Mouse (Mus musculus): ENCODE measurements around the gene Pkd1l3.
A peak's percentile ranks its signal among the peaks of the same experiment; 100 is the strongest.

Gene Pkd1l3

DNA sequence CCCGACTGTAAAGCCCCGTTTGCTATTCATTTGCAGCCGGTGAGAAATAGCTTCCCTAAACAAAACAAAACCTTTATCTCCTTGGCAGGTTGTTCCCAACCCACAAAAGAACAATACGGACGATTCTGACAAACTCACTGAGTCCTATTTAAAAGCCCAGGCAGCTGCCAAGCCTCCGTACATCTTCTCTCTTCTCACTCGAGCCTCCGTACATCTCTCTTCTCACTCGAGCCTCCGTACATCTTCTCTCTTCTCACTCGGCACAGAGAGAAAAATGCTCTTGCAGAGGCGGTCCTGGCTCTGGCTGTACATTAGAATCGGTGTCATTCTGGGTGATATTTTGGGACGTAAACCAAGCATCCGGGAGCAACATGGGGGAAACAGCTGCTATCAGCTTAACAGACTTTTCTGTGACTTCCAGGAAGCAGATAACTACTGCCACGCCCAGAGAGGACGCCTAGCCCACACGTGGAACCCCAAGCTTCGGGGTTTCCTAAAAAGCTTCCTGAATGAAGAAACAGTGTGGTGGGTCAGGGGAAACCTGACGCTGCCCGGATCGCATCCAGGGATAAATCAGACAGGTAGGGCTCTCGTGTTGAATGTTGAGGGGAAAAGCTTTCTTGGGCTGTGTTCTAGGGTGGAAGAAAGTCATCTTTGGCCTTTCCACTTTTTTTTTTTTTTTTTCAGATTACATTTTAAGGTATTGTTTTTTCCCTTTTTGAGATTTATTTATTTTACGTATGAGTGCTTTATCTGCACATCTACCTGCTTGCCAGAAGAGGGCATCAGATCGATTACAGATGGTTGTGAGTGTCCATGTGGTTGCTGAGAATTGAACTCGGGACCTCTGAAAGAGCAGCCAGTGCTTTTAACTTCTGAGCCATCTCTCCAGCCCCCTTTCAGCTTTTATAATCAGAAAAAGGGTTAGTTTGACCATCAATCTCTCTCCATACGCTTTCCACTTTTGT lies at the start of gene Pkd1l3:
Pkd1l3 (plus strand) TSS at position 275 of the 968 bp plus-strand sequence.
- peak; percentile 13 for DNase-seq

DNA sequence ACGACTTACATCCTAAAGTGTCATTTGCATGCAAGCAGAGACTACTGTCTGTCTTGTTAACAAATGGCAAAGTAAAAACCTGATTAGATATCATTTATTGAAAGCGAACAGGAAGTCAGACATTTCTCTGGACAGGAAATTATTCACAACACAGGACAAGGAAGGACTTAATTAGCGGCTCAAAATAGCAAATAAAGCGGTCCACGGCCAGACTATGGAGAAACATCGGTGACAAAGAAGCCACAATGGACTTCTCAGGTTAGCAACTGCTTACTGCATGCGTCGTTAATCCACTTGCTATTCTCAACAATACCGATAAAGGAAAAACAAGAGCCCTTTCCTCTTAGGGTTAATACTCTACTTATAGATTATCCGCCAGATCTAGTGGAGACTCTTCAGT lies 49.6 kb upstream of the Pkd1l3 start:
- DNase-seq = no peak

DNA sequence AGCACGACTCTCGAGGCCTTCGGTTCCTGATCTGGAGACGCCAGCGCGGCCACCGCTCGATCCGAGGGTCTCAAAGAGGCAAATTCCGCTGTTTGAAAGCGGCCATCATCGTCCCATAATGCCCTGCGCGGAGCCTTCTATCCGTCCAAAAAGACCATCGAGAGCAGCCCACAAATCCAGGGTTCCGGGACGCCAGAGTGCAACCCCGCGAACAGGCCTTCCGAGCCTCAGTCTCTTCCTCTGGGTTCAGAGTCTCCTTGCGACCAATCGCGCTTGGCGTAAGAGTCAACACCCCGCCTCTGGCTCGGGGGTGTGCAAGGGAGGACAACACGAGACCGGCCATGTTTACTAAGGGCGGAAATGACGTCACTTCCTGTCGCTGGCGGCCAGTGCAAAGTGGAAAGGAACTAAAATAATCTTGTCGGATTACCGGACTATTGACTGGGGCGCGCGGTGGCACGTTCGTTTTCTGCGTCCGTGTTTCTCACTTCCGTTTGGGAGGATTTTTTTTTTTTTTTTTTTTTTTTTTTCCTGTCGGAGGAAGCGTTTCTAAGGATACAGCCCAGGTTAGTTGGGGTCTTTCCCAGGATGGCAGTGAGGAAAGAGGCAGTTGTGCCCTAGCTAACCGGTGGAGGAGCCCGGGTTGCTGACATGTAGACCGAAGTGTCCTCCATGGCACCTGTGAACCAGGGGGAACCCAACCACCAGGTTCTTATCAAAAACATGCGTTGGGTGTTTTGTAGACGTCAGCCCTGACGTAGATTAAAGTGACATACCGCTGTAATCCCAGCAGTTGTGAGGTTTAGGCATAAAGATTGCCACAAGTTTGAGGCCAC lies 48.6 kb upstream of the Pkd1l3 start, which contains the start of the genes Dhx38 and Txnl4b:
Dhx38 (minus strand) TSS at position 364 of the 836 bp plus-strand sequence.
Txnl4b (plus strand) TSS at position 395 of the 836 bp plus-strand sequence.
- peak; percentile 99 for DNase-seq

DNA sequence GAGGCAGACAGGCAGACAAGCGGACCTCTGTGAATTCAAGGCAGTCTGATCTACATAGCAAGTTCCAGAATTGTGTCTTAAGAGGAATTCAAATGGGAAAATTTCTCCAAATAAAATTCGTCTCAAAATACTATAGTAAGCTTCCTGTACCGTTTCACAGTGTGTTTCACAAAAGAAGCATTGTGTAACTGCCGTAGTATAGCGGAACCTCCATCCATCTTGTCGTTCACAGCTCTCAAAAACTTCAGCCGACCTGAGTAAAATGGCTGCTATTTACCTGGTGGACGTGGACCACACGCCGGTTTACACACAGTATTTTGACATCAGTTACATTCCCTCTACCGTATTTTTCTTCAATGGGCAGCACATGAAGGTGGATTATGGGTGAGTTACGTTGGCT lies 43.2 kb upstream of the Pkd1l3 start:
- no peak for DNase-seq

DNA sequence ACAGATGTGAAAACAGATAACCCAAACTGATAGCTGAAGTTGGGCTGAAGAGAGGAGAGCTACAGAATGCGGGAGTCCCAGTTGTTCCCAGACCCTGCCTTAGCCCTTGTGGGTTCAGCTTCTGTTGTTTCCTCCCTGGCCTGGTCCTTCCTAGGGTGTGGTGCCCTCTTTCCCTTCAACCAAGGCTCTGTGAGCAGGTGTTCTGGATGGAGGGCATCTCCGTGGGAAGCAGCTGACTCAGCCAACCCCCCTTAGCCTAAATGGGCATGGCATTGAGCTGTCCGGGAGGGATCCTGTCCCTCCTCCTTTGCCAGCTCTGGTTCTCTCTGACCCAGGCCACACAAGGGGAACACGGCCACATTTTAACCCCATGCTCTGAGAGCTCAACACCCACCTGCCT lies 38.0 kb upstream of the Pkd1l3 start:
- no peak for DNase-seq

DNA sequence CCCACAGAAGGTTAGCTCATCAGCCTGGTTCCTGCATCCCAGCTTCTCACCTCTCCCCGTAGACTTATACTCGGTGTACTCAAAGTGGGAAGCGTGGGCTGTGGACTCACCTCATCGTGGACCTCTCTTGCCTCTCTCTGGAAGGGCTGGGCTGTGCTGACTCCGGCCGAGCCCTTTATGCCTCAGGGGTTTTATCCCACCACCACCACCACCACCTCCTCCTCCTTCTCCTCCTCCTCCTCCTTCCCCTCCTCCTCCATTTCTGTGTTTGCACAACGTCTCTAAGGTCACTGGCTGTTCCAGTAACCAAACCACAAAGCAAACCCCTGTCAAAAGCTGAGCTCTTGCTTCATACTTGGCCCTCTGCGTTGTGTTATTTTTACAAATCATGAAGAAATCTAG lies 35.4 kb upstream of the Pkd1l3 start, which contains the start of gene Hp:
Hp (minus strand) TSS at position 273 of the 402 bp plus-strand sequence.
- DNase-seq = no peak

DNA sequence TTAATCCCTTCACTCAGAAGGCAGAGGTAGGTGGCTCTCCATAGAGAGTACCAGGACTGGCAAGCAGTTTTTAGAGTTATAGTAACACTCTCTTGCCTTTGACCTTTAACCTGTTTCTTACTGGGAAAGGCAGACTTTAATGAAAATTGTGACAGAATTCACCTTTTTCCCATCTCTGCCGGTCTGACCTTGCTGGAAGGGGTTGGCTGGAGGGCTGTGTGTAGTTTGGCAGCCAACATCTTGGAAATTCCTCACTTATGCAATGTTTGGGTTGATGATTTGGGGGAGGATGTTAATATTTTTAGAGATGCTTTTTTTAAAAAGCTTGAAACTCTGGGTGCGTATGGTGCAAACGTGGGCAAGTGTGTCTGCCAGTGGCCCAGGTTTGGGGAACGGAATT lies 30.0 kb upstream of the Pkd1l3 start:
- DNase-seq = no peak

DNA sequence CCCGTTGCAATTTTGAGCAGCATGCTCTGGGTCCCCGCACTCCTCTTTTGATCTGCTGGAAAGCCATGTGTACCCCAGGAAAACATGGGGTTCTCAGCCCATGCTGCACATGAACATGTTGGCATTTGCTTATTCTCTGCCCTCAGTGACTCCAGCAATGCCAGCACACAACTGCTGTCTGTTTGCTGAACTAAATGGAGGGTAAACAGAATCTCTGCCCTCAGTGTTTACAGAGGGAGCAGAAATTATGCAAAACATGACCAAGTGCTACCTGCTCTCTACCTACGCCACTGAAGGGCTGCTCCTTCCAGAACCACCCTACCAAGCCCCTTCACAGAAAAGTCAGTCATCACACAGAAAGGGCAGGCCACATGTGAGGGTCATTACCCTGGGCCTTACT lies 29.5 kb upstream of the Pkd1l3 start:
- DNase-seq = no peak

DNA sequence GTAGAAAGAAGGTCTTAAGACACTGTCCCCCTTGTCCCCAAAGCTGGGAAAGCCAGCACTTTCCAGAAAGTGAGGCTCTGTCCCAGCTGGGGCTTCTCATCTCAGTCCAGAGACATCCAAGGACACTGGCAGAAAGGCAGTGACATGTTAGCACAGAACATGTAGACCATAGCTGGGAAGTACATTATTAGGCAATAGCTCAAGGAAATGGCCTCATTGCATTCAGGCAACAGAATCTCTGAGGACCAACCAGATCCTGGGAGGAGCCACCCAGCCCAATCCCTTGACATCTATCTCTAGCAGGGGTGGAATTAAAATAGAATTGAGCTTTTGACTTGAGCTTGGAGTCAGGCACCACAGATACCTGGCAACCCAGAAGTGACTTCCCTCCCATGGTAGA lies 28.7 kb upstream of the Pkd1l3 start:
- DNase-seq = no peak

DNA sequence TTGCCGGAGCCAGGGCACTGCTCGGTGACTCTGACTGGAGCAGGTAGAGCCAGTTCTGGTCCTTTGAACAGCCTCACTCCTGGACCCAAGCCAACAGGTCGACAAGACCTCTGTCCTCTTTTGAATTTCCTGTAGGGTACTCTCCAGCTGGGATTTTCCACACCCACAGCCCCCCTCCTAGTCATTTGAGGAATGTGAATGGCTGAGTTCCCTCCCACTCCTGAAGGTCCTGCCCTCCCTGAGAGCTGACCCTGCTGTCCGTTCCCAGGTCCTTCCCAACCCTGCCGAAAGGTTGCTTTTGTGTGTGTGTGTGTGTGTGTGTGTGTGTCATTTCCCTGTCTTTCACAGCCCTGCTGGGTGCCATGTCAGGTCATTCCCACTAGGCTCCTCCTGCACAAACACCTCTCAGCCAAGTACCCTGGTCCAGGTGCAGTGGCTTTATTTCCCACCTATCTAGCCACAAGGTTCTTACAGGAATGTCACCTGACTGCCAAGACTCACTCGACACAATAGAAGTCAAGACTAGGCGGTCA lies 27.3 kb upstream of the Pkd1l3 start:
- no peak for DNase-seq

DNA sequence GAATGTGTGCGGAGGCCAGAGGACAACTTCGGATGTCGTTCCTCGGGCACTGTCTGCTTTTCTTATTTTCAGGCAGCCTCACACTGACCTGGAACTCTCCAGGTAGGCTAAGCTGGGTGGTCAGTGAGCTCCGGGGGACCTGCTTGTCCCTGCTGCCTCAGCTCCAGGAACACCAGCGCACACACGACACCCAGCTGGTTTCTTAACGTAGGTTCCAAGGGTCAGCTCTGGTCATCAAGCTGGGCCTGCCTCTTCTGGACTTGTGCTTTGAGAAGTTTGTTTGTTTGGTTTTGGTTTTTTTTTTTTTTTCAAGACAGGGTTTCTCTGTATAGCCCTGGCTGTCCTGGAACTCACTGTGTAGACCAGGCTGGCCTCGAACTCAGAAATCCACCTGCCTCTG lies 23.4 kb upstream of the Pkd1l3 start:
- no peak for DNase-seq

DNA sequence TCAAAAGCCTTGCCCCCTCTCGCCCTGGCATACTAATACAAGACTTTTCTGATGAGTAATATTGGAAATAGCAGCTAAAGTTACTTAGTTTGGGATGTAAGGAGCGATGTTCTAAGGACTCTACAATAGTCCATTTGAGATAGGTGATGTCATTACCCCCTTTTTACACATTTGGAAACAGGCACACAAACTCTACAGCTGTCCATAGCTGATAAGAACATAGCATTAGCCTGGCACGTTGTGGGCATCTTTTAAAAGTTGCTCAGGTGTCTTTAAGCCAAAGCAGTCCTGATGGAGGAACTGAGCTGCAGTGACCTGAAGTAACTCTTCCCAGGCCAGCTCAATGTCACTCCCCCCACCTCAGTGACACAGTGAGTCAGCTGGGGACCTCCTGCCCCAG lies 22.9 kb upstream of the Pkd1l3 start:
- no peak for DNase-seq

DNA sequence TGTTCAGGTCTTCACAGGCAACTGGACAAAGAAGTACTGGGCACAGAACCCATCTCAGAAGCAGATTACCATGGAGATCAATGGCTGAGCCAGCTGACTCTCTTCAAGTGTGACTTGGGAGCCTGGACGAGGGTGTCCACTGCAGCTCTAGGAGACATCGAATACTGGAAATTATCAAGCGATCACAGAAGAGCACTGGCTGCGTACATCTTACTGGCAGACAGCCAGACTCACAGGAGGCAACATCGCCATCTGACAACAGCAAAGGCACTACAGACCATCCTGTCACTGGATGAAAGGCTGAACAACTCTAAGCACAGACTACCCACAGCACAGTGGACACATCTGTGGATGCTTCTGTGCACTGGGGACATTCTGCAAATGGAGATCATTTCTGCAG lies 22.2 kb upstream of the Pkd1l3 start:
- DNase-seq = no peak

DNA sequence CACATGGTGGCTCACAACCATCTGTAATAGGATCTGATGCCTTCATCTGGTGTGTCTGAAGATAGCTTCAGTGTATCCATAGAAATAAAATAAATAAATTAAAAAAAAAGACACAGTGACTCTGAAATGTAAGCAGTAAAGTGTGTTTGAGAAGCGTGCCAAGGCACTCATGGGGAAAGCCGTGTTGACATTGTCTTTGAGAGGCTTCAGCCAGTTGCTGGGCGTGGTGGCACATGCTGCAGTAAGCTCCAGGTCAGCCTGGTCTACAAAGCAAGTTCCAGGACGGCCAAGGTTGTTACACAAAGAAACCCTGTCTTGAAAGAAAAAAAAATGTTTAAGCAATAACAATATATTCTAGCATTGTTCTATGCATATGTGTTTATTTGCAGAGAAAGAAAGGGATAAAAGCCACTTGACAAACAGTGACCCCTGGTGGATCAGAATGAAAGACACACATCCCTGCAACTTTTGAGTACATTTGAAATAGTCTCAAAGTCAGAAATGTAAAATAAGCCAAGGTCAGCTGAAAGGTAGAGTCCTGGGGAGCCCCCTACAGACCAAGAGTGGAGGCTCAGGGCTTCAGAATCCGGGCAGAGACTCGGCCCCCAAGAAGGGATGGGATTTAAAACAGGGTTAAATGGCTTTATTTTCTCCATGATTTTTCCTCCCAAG lies 21.1 kb upstream of the Pkd1l3 start:
- no peak for DNase-seq

DNA sequence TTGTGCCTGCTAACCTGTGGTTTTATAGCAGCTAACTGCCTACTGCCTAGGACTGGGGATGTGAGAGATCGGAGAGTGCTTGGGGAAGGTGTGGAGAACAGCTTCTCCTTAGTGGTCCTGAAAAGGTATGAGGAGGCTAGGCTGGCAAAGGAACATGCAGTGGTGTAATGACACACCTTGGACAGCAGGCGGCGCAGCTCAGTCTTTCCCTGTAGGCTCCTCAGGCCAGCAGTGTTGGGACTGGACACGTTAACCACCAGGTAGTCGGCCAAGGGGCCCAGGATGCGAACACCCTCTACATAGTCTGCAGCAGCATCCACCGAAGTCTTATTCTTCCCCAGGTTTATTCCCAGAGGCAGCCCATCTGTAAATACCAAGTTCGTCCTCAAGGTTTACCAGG lies 18.5 kb upstream of the Pkd1l3 start:
- no peak for DNase-seq

DNA sequence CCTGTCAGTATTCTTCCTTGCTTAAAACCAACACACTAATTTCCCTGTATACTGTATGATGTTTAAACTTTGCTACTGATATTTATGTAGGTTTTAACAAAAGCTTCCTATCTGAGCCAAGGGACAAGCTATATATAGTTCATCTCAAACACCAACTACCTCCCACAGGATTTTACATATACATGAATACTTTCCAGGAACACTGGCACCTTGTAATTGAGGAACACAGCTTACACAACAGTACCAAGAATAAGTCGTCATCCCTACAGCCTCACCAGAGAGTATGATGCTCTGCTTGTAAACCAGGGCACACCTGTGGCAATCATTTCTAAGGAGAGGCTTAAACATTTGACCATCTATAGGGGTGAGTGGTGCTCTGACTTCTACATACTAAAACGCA lies 7.6 kb upstream of the Pkd1l3 start:
- no peak for DNase-seq

DNA sequence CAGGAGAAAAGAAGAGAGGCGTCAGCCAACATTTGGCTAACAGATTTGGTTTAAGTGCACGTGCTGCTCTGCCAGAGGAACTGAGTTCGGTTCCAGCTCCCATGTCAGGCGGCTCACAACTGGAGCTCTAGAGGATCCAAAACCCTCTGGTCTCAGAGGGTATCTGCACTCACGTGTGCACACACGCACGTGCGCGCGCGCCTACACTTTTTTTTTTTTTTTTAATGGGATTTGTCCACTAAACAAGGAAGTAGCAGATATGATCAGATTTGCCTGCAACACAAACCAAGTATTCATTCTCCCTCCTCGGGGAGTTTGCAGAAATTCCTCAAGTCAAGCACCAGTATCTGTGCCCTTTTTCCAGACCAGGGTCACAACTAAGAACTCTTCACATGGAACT lies 6.7 kb upstream of the Pkd1l3 start:
- DNase-seq = no peak

DNA sequence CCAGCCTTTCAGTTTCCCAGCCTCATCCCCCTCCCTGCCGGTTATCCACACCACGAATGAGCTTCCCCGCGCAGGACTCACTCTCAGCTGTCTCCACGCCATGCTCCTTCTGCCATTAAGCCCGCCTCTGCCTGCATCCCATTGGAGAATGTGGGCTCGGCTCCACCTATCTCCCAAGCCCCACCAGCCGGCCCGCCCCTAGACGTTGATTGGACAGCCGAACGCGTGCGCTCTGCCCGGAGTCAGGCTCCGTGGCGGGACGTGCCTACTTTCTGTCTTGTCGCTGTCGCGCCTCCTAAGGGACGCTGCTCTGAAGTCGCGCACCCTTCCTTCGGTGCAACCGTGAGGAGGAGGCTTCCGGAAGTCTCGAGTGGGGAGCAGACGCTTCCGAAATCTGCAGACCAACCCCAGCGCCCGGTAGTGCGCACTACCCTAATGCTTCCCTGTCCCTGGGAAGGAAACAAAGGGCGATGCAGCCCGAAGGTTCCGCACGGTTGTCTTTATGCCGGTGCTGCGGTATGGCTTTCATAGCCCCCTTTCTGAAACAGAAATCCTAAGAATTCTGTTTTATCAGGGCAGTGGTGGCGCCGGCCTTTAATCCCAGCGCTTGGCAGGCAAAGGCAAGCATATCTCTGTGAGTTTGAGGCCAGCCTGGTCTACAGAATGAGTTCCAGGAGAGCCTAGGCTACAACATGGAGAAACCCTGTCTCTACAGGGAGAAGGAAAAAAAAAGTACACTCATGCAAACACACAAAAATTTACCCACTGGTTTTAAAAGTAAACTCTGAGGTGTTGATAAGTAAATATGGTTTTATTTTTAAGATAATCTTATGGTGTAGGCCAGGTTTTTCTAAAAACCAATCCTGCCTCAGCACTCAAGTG lies 5.8 kb upstream of the Pkd1l3 start, which contains the start of gene Dhodh:
Dhodh (minus strand) TSS at position 403 of the 882 bp plus-strand sequence.
- DNase-seq = peak; percentile 98

DNA sequence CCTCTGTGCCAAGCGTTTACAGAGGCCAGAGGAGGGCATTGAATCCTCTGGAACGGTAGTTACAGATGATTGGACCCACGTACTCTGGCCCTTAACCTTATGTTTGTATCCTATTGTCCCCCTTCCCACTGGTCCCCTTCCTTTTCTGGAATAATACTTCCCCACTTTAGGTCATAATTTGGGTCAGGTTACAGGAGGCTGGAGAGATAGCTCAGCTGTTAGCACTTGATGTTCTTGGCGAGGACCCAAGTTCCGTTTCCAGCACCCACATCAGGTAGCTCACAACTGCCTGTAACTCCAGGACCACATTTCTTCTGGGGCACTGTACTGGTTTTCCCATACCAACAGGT lies 5.2 kb upstream of the Pkd1l3 start:
- peak; percentile 28 for DNase-seq

DNA sequence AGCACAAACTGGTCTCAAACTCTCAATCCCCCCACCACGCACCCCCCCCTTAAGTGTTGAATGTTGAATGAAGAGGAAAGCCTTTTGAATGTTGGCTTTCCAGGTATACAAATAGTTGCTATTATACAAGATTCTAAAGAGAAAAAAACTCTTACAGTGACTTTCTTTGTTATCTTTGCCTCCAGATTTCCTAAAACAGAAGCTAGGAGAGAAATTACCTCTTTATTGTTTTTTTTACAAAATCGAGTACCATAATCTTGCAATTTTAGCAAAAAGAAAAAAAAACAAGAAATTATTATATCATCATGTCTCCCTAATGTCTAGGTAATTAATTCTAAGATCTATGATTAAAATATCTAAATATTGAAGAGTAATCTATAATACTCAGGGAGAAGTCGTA lies 1.3 kb downstream of the Pkd1l3 start:
- DNase-seq = no peak

DNA sequence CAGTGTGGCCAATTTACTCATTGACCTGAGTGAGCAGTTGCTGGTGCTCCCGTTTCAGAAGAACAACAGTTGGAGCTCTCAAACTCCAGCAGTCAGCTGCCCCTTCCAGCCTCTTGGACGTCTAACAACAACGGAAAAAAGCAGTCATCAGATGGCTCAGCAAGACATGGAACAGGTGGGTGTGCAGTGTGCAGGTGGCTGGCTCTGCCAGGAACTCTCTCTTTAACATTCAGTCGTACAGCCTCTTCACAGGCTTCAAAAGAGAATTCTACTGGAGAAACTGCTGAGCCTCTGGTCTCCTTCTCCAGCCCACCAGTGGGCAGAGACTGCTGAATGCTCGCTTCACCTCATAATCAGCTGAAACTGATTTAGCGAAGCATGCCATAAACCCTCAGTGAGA lies 14.3 kb downstream of the Pkd1l3 start:
- peak; percentile 35 for DNase-seq

DNA sequence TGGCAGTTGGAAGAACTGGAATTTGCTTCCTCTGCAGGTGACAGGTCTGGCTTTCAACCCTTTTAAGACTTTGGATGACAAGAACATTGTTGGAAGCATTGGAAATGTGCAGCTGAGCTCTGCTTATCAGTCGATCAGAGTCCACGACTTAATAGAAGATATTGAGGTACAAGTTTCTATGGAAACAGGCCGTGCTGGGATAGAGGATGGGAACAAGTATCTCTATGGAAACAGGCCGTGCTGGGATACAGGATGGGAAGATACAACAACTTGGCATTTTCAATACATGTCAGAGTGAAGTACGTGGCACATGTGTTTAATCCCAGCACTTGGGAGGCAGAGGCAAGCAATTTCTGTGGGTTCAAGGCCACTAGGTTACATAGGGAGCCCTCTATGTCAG lies 18.2 kb downstream of the Pkd1l3 start:
- peak; percentile 60 for DNase-seq
